Mouse (Mus musculus) 416B (cell line): Measurements from ENCODE around the gene Ifit3b.
"Not testable (repeated sequence)": the region's sequence is repeated elsewhere in the genome, so short reads cannot be mapped to it uniquely, and the experiment has no call there.

Source experiments
- DNase-seq: peaks from one replicate; pipeline ENCODE4 v3.0.0; 2011; ENCODE audit warnings: low read depth

Gene Ifit3b

DNA sequence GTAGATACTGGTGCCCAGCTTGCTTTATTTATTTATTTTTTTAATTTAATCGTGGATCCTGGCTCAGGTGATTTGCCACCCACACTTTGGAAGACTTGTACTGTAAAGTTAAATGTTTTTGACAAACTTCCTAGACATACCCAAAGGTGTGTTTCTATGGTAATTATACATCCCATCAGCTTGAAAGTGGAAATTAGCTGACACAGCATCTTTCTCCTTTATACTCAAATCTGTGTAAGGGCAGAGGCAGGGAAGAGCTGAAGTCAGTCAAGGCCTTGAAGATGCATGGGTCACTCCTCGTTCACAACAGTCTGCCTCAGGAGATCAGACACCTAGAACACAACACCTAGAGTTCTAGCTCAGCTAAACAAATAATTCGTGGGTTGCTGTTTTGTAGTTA lies 2.3 kb downstream of the Ifit3b start:
- not testable (repeated sequence) for DNase-seq

DNA sequence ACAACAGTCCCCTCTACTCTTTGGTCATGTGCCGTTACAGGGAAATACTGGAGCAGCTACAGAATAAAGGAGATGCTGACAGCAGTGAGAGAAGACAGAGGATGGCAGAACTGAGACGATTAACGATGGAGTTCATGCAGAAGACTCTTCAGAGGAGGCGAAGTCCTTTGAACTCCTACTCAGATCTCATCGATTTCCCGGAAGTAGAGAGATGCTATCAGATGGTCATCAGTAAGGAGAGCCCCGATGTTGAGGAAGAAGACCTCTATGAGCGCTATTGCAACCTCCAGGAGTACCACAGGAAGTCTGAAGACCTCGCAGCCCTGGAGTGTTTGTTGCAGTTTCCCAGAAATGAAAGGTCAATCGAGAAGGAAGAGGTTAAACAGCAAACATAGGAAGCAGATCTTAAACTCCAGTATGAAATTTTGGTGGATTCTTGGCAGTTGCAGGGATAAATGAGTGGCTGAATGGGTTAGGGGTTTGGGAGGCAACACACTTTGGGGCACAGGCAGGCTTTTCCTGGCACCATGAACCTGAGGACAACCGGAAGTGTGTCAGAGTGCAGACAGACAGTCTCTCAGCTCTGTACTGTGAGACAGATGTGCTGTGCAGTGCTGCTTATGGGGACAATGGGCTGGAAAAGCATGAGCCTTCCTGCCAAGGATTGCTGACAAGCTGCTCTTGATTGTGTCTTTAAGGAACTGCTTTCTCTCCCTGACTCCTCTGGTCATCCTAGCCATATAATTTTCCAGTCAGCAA lies 4.7 kb downstream of the Ifit3b start:
- DNase-seq = not testable (repeated sequence)

DNA sequence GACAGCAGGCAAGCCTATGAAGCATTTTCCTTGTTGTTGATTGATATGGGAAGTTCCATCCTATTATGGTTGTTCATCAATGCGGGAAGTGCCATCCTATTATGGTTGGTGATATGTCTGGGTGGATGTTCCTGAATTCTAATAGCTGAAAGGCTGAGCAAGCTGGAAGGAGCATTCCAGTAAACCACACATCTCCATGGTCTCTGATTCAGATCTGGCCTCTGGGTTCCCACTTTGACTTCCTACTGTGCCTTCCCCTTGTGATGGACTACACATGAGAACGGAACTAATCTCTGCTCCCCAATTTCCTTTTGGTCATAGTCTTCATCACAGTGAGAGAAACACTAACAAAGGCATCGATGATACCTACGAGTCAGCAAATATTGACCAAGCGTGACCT lies 13.1 kb downstream of the Ifit3b start:
- DNase-seq = no peak

DNA sequence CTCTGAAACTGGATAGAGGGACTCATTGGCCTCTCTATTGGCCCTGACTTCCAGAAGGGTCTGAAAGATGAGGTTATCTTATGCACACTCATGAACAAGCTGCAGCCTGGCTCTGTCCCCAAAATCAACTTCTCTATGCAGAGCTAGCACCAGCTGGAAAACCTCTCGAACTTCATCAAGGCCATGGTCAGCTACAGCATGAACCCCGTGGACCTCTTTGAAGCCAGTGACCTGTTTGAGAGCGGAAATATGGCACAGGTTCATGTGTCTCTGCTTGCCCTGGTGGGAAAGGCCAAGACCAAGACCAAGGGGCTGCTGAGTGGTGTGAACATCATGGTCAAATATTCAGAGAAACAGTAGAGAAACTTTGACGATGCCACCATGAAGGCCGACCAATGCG lies 16.0 kb downstream of the Ifit3b start:
- DNase-seq = no peak

DNA sequence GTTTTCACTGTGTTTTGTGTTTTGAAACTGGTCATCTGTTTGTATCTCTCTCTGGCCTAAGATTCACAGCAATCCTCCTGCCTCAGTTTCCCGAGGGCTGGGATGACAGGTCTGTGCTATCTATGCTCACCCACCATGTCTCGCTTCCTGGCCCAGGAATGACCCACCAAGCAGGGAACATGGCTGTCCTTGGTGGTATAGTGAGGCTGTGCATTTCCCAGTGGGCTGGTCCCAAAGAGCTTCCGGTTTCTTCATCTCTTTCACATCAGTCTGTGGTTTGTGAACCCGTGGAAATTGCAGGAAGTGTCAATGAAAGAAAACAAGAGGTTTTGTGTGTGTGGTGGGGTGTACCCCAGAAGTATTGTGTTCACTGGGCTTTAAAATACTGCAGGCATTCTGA lies 16.9 kb downstream of the Ifit3b start:
- no peak for DNase-seq

DNA sequence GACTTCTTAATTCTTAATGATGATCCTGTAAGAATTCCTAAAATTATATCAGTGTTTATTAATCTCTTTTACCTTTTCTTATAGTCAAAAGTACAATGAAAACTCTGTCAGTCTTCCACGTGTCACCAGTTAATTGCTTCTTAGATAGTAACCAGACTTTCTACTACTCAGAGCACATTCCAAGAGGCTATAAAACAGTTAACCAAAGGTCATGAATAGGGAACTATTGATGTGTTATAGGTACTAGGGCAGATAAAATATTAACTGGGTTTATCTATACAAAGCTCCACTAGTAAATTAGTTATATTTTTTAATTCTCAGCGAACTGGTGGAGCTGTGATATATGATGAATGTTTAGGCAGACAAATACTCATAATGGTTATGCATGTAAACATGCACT lies 19.7 kb downstream of the Ifit3b start:
- no peak for DNase-seq

DNA sequence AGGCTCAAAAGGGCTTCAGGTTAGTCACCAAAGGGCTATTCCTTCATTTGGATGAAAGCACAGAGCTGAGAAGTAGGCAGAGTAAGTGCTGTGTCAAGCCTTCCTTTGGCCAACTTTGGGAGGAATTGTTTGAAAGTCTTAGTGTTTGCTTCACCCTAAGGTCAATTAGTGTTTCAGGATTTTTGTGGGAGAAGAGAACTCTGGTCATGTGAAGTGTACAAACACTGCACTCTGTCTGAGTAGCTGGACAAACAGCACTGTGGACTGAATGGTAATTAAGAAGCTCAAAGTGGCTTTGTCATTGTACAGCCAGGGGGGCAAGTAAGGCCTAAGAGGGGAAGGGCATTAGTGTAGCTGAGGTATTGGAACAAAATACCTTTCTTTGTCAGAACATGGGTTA lies 23.7 kb downstream of the Ifit3b start:
- no peak for DNase-seq

DNA sequence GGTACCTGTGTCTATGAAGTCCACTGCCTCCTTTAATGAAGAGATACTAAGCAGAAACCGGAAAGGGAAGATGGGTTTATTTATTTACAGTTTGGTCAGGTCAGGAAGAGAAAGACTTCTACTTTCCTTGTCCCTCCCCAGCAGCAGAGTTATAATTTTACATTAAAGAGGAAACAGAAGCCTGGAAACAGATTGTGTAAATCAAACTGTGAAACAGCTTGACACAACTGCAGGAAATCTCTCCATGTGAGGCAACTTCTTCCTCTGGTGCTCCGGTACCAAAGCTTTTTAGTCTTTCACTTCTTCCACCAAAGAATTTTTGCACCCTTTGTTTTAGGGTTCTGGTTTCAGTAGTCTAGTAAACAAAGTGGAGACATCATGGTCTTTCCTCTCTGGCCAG lies 25.7 kb downstream of the Ifit3b start:
- DNase-seq = peak; percentile 31

DNA sequence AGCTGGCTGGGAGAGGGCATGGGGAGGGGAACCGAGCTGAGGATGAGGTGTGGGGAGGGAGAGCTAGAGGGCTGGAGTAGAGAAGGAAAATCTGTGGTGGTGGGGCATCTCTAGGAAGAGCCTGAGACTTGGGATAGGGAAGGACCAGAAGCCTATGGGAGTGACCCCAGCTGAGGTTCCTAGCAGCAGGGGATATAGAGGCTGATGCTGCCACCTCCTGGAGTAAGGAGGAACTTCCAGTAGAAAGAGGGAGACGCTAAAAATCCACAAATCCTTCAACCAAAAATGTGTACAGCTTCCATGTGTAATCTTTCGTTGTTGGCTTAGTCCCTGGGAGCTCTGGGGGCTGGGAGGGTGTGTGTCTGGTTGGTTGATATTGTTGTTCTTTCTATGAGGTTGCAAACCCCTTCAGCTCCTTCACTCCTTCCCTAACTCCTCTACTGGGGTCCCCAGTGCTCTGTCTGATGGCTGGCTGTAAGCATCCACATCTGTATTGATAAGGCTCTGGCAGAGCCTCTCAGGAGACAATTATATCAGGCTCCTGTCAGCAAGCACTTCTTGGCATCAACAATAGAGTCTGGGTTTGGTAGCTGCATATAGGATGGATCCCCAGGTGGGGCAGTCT lies 29.3 kb downstream of the Ifit3b start:
- DNase-seq = peak; percentile 59

DNA sequence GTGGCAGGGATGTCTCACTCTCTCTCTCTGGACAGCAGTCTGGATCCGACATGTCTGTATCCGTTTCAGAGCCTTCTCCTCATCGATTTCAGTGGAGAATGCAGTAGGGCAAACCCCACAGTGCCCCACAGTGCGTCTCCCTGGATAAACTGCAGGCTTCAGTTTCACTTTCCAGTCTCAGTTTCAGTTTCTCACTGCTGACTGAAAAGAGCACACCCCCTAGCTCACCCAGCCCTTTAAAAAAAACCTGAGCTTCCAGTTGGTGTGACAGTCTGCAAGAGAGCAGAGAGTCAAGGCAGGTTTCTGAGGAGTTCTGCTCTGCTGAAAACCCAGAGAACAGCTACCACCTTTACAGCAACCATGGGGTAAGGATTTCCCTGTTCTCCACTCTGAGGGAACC lies 32.9 kb downstream of the Ifit3b start, which contains the start of the genes Ifit1bl2 and Ifit1:
TSS of gene Ifit1bl2 (minus strand) at position 121 of the 400 bp plus-strand sequence.
TSS of gene Ifit1 (plus strand) at position 249 of the 400 bp plus-strand sequence.
- peak; percentile 48 for DNase-seq

DNA sequence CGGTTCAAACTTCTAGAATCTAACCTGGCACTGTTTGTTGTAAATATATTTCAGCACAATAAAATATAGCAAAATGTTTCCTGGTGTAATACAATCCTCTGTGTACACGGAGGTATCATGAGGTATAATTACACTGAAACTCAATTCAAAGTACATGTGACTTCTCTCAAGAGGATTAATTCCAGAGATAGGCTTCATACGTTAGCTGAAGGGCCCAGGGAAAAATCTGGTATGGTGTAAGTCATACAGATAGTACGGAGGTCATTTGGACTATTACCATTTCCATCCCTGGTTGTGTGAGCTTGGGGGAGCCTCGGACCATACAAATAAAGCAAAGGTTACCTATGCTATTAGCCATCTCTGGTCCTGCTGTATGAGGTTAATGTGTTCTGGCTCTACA lies 34.8 kb downstream of the Ifit3b start:
- DNase-seq = no peak

DNA sequence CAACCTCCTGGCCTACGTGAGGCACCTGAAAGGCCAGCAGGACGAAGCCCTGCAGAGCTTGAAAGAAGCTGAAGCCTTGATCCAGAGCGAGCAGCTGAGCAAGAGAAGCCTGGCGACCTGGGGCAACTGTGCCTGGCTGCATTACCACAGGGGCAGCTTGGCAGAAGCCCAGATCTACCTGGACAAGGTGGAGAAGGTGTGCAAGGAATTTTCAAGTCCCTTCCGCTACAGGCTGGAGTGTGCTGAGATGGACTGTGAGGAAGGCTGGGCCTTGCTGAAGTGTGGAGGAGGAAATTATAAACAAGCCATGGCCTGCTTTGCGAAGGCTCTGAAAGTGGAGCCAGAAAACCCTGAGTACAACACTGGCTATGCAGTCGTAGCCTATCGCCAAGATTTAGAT lies 39.9 kb downstream of the Ifit3b start:
- DNase-seq = not testable (repeated sequence)

DNA sequence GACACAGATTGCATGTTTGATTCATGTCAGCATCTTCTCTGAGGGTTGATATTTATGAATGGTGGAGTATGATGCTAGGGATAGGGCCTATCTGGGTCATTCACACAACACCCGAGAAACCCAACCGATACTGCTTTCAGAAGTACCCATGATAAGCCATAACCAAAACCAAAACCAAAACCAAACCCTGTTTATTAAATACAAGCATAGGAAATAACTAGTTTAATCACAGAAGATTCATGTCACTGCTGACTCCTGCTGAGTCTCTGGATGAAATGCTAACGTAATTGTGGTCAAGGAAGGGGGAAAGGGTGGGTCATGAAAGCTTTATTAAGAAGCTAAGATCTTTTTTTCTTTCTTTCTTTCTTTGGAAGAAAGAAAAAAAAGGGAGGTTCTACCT lies 42.5 kb downstream of the Ifit3b start:
- DNase-seq = peak; percentile 14

DNA sequence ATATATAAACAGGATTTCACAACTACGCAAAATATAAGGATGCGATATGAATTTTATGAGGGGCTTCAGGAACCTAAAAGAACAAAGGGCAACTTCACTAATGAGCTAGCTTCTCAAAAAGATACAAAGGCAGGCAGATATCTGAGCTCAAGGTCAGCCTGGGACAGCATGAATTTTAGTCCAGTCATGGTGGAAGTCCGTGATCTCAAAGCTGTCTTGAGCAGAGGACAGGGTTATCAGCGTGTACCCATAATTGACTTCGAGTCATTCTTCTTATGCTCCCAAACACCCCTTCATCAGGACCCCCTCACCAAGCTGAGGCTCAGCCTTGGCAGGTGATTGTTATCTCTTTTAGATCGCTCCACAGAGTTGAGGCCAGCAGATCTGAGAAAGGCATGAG lies 43.2 kb downstream of the Ifit3b start:
- no peak for DNase-seq

DNA sequence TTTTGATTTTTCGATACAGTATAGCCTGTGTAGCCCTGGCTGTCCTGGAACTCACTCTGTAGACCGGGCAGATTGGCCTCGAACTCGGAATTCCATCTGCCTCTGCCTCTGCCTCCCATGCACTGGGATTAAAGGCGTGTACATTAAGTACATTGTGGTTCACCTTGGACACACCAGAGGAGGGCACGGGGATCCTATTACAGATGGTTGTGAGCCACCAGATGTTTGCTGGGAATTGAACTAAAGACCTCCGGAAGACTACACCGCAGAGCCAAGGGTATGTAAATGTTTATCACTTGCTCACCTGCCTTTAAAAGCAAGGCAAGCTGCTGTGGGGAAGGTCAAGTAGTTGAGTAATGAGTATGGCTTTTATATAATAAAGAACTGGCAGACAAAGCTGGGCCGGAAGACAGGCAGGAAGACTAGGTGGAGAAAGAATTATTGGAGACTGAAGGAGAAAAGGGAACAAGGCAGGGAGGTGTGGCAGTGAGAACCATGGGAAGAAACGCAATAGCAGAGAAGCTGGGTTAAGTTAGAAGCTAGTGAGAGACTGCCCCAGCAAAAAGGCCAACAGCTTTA lies 47.5 kb downstream of the Ifit3b start:
- DNase-seq = no peak

DNA sequence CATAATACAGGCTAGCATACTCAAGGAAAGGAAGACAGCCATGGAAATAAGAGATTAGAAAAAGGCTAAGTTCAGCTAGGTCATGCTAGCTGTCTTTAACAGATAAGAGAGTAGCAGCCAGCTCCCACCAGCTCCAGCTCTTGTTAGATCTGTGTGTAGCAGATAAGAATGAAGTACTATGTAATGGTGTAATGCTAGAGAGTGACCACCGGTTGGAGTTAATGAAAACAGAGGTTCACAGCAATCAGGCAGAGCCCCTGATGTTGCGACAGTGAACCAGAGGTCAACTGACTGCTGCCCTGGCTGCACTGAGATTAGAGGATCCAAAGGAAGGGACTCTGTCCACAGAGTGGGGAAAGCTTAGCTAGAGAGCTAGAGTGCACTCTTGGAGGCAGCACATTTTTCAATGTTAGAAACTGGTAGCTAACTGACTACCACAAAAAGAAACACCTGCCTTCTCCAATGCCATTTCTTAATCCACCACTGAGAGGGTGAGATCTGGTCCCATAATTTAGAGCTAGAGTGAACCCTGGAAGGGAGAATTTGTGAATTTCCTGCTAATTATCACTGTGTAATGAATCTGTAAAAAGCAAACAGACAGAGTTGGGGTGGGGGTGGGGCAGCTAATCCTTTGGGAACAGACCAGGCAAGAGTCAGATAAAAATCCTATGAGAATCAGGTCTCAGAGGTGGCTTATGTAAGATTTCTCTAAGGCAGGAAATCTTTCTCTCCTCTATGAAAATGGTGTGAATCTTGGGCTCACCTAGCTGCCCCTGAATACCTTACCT lies 48.9 kb downstream of the Ifit3b start:
- peak; percentile 88 for DNase-seq

DNA sequence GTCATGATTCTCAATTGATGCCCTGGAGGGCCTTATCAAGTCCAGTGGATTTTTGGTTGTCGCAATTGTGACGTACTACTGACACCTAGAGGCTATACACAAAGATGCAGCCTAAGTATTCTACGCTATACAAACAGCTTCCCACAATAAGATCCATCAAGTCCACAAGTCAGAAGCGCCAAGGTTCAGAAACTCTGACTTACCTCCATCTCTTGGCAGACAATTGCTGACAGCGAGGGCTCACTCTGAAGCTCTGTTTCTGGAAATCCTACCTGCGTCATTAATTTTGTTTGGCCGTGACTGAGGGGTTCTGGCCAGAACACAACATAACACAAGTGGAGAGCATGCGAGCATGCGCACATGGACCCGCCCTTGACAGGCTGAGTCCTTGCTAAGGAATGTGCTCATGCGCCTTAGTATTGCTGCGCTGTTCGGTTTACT lies 54.3 kb downstream of the Ifit3b start:
- DNase-seq = peak; percentile 77

DNA sequence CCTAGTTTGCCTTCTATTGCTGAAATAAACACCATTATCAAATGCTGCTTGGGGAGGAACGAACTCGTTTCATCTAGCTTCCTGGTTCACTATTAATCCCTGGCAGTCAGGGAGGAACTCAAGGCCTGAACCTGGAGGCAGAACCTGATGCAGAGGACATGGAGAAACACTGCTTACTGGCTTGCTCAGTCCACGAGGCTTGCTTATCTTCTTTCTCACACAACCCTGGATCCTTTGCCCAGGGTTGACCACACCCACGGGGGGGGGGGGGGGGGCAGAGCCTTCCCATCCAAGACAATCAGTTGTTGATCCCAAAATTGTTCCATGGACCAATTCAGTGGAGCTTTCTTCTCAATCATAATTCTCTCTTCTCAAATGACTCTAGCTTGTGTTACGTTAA lies 55.0 kb downstream of the Ifit3b start:
- DNase-seq = no peak
